ENCODE assay signal across 24 mouse cellular contexts in genomic region chr12:11630178-11630577, GRCm38 (mm10).
DNase-seq lines count a peak whose midpoint lies in the region; ATAC-seq and TF ChIP-seq lines count a peak whose summit lies in the region.
"Had no signal": no experiment of that assay in that cellular context is flagged by ENCODE, and none has a peak within 500 bp of the region (broad histone marks: within the 10 kb centered on the region; RNA-seq: fewer than 3 reads in every experiment).

No protein-coding gene starts in this region.

- H3K9me3 ChIP-seq in hindbrain, embryonic 11.5 days (ENCODE audit: control insufficient read depth, low read length), result no peaks in the 10 kb centered on the region
- no peaks in the 10 kb centered on the region for H3K9me3 ChIP-seq in hindbrain, postnatal 0 days (ENCODE audit: low read length)
- H3K9me3 ChIP-seq in hindbrain, embryonic 15.5 days, result no peaks in the 10 kb centered on the region
- no peaks in the 10 kb centered on the region for H3K9me3 ChIP-seq in hindbrain, embryonic 12.5 days (replicated peaks)
- no peaks in the 10 kb centered on the region for H3K9me3 ChIP-seq in kidney, embryonic 14.5 days (ENCODE audit: control insufficient read depth, low read length)
- H3K9me3 ChIP-seq: embryonic facial prominence, embryonic 10.5 days; embryonic facial prominence, embryonic 12.5 days; forebrain, embryonic 13.5 days; forebrain, embryonic 15.5 days; G1E had no signal

- no peaks in the 10 kb centered on the region for H3K27me3 ChIP-seq in hindbrain, embryonic 11.5 days (ENCODE audit: control insufficient read depth, insufficient read depth, low read length)
- no peaks in the 10 kb centered on the region for H3K27me3 ChIP-seq in hindbrain, postnatal 0 days (ENCODE audit: insufficient read depth, low read length)
- H3K27me3 ChIP-seq in hindbrain, embryonic 15.5 days, result no peaks in the 10 kb centered on the region
- no peaks in the 10 kb centered on the region for H3K27me3 ChIP-seq in hindbrain, embryonic 12.5 days
- H3K27me3 ChIP-seq in kidney, embryonic 14.5 days (ENCODE audit: control insufficient read depth, insufficient read depth, low read length), result no peaks in the 10 kb centered on the region
- H3K27me3 ChIP-seq: CH12.LX; embryonic facial prominence, embryonic 12.5 days; forebrain, embryonic 13.5 days; forebrain, embryonic 15.5 days; Patski had no signal

- H3K36me3 ChIP-seq in hindbrain, embryonic 11.5 days (ENCODE audit: control insufficient read depth, insufficient read depth, low read length), result no peaks in the 10 kb centered on the region
- H3K36me3 ChIP-seq in hindbrain, postnatal 0 days (ENCODE audit: insufficient read depth, low read length), result no peaks in the 10 kb centered on the region
- H3K36me3 ChIP-seq in hindbrain, embryonic 15.5 days, result no peaks in the 10 kb centered on the region
- no peaks in the 10 kb centered on the region for H3K36me3 ChIP-seq in hindbrain, embryonic 12.5 days
- H3K36me3 ChIP-seq in kidney, embryonic 14.5 days (ENCODE audit: control insufficient read depth, insufficient read depth, low read length), result no peaks in the 10 kb centered on the region
- H3K36me3 ChIP-seq: embryonic facial prominence, embryonic 10.5 days; embryonic facial prominence, embryonic 12.5 days; forebrain, embryonic 15.5 days; G1E had no signal

- H3K4me2 ChIP-seq in hindbrain, embryonic 11.5 days (replicated peaks; ENCODE audit: low read depth, low read length), result no peak overlapping the region
- H3K4me2 ChIP-seq in hindbrain, postnatal 0 days (ENCODE audit: low read depth, low read length), result no peak overlapping the region
- no peak overlapping the region for H3K4me2 ChIP-seq in hindbrain, embryonic 15.5 days
- no peak overlapping the region for H3K4me2 ChIP-seq in hindbrain, embryonic 12.5 days (replicated peaks)
- H3K4me2 ChIP-seq in kidney, embryonic 14.5 days (replicated peaks; ENCODE audit: low read depth, low read length), result no peak overlapping the region
- H3K4me2 ChIP-seq: embryonic facial prominence, embryonic 12.5 days; forebrain, embryonic 13.5 days; forebrain, embryonic 15.5 days had no signal

- no peak overlapping the region for H3K27ac ChIP-seq in hindbrain, embryonic 11.5 days (ENCODE audit: low read depth, low read length)
- H3K27ac ChIP-seq in hindbrain, postnatal 0 days, result no peak overlapping the region
- H3K27ac ChIP-seq in hindbrain, embryonic 15.5 days (replicated peaks), result no peak overlapping the region
- H3K27ac ChIP-seq in hindbrain, embryonic 12.5 days, result no peak overlapping the region
- H3K27ac ChIP-seq in kidney, embryonic 14.5 days (ENCODE audit: low read depth, low read length), result no peak overlapping the region
- H3K27ac ChIP-seq: embryonic facial prominence, embryonic 10.5 days; embryonic facial prominence, embryonic 12.5 days; forebrain, embryonic 13.5 days; forebrain, embryonic 15.5 days had no signal

- no peak overlapping the region for H3K4me3 ChIP-seq in hindbrain, embryonic 11.5 days (ENCODE audit: low read depth, low read length)
- H3K4me3 ChIP-seq in hindbrain, postnatal 0 days (ENCODE audit: low read length), result no peak overlapping the region
- no peak overlapping the region for H3K4me3 ChIP-seq in hindbrain, embryonic 15.5 days
- H3K4me3 ChIP-seq in hindbrain, embryonic 12.5 days, result no peak overlapping the region
- H3K4me3 ChIP-seq in kidney, embryonic 14.5 days (ENCODE audit: low read length), result no peak overlapping the region
- H3K4me3 ChIP-seq: embryonic facial prominence, embryonic 10.5 days; embryonic facial prominence, embryonic 12.5 days; forebrain, embryonic 13.5 days; forebrain, embryonic 15.5 days had no signal

- no peak for DNase-seq in hindbrain, embryonic 11.5 days (ENCODE audit: low spot score)
- DNase-seq in hindbrain, postnatal 0 days (ENCODE audit: low spot score), result no peak
- DNase-seq in kidney, adult 9 months, result peak; percentile 4
- DNase-seq: adrenal gland, adult 8-10 months; adrenal gland, postnatal 14 days; adrenal gland, postnatal 36 days; B cell, adult 2 months; cerebellum, adult 11-12 months; cerebellum, adult 2 months; cerebellum, adult 9-10 months; cerebellum, postnatal 10 days; cerebellum, postnatal 25 days had no signal

- H3K9ac ChIP-seq in hindbrain, embryonic 11.5 days (ENCODE audit: low read depth, low read length), result no peak overlapping the region
- no peak overlapping the region for H3K9ac ChIP-seq in hindbrain, postnatal 0 days (replicated peaks; ENCODE audit: low read length)
- H3K9ac ChIP-seq in hindbrain, embryonic 15.5 days, result no peak overlapping the region
- H3K9ac ChIP-seq in hindbrain, embryonic 12.5 days, result no peak overlapping the region
- no peak overlapping the region for H3K9ac ChIP-seq in kidney, embryonic 14.5 days (ENCODE audit: low read depth, low read length)
- H3K9ac ChIP-seq: embryonic facial prominence, embryonic 12.5 days; forebrain, embryonic 13.5 days; forebrain, embryonic 15.5 days had no signal

- H3K4me1 ChIP-seq in hindbrain, embryonic 11.5 days (replicated peaks; ENCODE audit: control insufficient read depth, insufficient read depth, low read length), result no peaks in the 10 kb centered on the region
- H3K4me1 ChIP-seq in hindbrain, postnatal 0 days (ENCODE audit: insufficient read depth, low read length), result no peaks in the 10 kb centered on the region
- H3K4me1 ChIP-seq in hindbrain, embryonic 15.5 days (replicated peaks), result 0 out of 2 replicates have a peak, but pooled peaks cover 2% of the 10 kb centered on the region
- H3K4me1 ChIP-seq in hindbrain, embryonic 12.5 days, result no peaks in the 10 kb centered on the region
- no peaks in the 10 kb centered on the region for H3K4me1 ChIP-seq in kidney, embryonic 14.5 days (ENCODE audit: control insufficient read depth, insufficient read depth, low read length)
- H3K4me1 ChIP-seq: embryonic facial prominence, embryonic 10.5 days; embryonic facial prominence, embryonic 12.5 days; forebrain, embryonic 13.5 days; forebrain, embryonic 15.5 days had no signal

- 69% methylated on average over 1 of the region's 1 CpGs for WGBS in hindbrain, embryonic 11.5 days
- WGBS in hindbrain, postnatal 0 days, result 54% methylated on average over 1 of the region's 1 CpGs
- WGBS in hindbrain, embryonic 15.5 days, result 70% methylated on average over 1 of the region's 1 CpGs
- 63% methylated on average over 1 of the region's 1 CpGs for WGBS in hindbrain, embryonic 12.5 days
- WGBS in kidney, embryonic 14.5 days, result 81% methylated on average over 1 of the region's 1 CpGs

- peak; percentile 59; the same call in 1 of the 2 replicates for ATAC-seq in hindbrain, embryonic 11.5 days (ENCODE audit: low FRiP score)
- no peak for ATAC-seq in hindbrain, postnatal 0 days
- ATAC-seq in hindbrain, embryonic 15.5 days (ENCODE audit: low FRiP score, low read depth), result 0 out of 2 replicates have a peak, but pooled peaks have one; percentile 27
- no peak for ATAC-seq in hindbrain, embryonic 12.5 days (ENCODE audit: low FRiP score)
- ATAC-seq in kidney, embryonic 14.5 days (ENCODE audit: low FRiP score, low TSS enrichment), result no peak
- ATAC-seq: activated CD4-positive, CD25-positive, alpha-beta regulatory T cell, adult 4 months; CD4-positive, CD25-positive, alpha-beta regulatory T cell, adult 4 months; forebrain, embryonic 13.5 days; forebrain, embryonic 15.5 days; Patski had no signal

- TF ChIP-seq CTCF in hindbrain, postnatal 0 days (IDR thresholded peaks at IDR 0.05; ENCODE audit: low read depth), result no peak

Comparison
In these comparisons a context has a peak if more than half of its experiments do, and no peak if none do; other contexts are left out.
1. ATAC-seq: peak in hindbrain, embryonic 11.5 days (single experiment) and hindbrain, embryonic 15.5 days (single experiment); none in hindbrain, postnatal 0 days (single experiment), hindbrain, embryonic 12.5 days (single experiment) and kidney, embryonic 14.5 days (single experiment).